Mouse (Mus musculus): ENCODE results near the gene Hoxc9. TPM values are rescaled to one million over a fixed set of nuclear protein-coding genes. Genes with fewer than 3 reads are reported as not detected.

Hoxc9 gene
- polyA plus RNA-seq, 1 experiment, result not detected

DNA sequence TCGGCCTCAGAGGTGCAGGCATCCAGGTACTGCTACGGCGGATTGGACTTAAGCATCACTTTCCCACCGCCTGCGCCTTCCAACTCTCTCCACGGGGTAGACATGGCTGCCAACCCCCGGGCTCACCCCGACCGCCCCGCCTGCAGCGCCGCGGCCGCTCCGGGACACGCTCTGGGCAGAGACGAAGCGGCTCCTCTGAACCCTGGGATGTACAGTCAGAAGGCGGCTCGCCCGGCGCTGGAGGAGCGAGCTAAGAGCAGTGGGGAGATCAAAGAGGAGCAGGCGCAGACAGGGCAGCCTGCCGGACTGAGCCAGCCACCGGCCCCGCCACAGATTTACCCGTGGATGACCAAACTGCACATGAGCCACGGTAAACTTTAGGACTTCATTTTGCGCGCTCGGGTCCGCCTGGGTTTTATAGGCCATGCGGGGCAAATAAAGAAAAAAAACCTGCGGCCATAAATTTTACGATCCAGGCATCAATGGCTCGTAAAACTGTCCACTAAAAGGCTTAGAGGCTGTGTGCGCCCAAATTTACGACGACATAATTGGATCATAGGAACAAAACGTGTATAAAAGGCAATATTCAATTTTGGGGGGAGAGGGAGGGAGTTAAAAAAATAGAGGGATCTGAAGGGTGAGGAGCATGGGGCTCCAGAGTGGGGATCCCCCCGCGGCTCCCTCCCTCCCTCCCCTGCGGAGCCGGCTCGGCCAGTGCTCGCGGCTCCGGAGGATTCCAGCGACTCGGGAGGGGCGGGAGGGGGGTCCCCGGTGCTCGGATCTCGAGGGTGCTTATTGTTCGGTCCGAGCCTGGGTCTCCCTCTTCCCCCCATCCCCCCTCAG lies 38.1 kb downstream of the Hoxc9 start:
- Histone ChIP-seq H3K27ac (ENCODE audit: insufficient read depth, low read depth, low read length) (no peak overlapping the region), H3K4me3 (ENCODE audit: insufficient read depth, low read length) (no peak overlapping the region), H3K4me1 (ENCODE audit: control insufficient read depth, insufficient read depth, low read length) (no peaks in the 10 kb centered on the region)
- TF ChIP-seq POLR2A (IDR thresholded peaks at IDR 0.05; ENCODE audit: borderline replicate concordance, low read depth, low read length) (no peak), CTCF (IDR thresholded peaks at IDR 0.05; ENCODE audit: low read depth, low read length) (no peak)

DNA sequence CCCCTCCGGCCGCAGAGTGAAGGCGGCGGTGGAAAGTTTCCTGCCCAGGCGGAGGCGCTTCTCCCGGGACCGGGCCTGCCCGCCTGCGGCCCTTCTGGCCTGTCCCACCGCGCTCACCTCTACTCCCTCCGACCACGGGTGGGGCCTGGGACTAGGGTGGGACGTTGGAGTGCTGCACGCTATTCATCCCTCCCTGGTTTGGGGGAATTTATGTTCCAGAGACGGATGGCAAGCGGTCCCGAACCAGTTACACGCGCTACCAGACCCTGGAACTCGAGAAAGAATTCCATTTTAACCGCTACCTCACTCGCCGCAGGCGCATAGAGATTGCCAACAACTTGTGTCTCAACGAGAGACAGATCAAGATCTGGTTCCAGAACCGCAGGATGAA lies 38.8 kb downstream of the Hoxc9 start:
- Histone ChIP-seq H3K4me3 (ENCODE audit: insufficient read depth, low read length) (no peak overlapping the region), H3K27ac (ENCODE audit: insufficient read depth, low read depth, low read length) (no peak overlapping the region), H3K4me1 (ENCODE audit: control insufficient read depth, insufficient read depth, low read length) (no peaks in the 10 kb centered on the region)
- no peak for TF ChIP-seq CTCF (IDR thresholded peaks at IDR 0.05; ENCODE audit: low read depth, low read length)
- TF ChIP-seq POLR2A (IDR thresholded peaks at IDR 0.05; ENCODE audit: borderline replicate concordance, low read depth, low read length), result no peak

DNA sequence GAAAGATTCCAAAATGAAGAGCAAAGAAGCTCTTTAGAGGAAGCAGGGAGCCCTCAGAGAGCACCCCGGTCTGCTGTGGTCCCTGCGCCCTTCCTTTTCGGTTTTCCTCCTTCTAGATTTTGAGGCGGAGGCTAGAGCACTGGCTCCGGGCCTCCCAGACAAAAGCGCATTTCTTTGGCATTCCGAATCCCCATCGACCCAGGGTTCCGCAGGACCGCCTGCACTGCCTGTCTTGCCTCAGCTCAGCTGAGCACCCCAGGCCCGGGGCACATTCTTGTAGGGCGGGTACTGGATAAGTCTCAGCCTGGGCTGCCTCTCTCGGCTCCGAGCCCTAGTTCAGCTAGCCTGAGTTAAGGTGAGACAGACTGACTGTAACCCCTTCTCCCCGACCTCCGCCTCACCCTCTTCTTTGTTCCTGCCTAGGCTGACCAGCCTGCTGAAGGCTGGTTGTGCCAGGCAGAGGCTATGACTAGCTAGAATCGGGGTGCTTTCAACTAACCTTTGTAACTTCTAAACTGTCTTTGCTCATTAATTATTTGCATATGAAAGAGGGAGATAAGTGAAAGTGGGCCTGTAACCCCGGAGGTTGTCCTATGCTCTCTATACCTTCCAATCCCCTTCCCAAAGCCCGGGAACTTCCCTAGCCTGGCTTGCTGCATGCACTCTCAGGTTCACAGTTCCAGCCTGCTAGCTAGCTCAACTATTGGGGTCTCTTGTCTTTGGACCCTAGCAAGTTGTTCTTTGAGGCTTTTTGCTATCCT lies 39.3 kb downstream of the Hoxc9 start:
- TF ChIP-seq POLR2A (IDR thresholded peaks at IDR 0.05; ENCODE audit: borderline replicate concordance, low read depth, low read length), result no peak
- no peak for TF ChIP-seq CTCF (IDR thresholded peaks at IDR 0.05; ENCODE audit: low read depth, low read length)
- Histone ChIP-seq H3K27ac (ENCODE audit: insufficient read depth, low read depth, low read length) (no peak overlapping the region), H3K4me1 (ENCODE audit: control insufficient read depth, insufficient read depth, low read length) (no peaks in the 10 kb centered on the region), H3K4me3 (ENCODE audit: insufficient read depth, low read length) (no peak overlapping the region)

DNA sequence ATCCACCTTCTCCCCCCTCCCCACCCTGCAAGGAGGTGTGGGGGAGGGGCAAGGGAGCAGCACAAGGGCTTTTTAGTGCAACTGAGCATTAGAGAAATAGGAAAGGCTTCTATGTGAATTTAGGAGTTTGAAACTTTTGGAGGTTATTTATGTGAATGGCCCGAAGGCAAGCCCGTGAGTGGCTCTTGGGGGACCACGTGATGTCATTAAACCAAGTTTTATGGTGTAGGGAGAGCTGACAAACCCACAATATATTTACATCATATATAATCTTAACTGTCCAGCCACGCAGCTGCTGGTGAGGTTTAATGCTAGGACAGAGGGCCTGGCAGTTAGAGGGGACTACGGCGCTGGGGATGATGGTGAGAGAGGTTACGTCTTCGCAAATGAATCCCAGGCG lies 42.4 kb downstream of the Hoxc9 start, which contains the start of gene Hoxc4:
Hoxc4 (plus strand) TSS at position 299 of the 400 bp plus-strand sequence.
- TF ChIP-seq POLR2A (IDR thresholded peaks at IDR 0.05; ENCODE audit: borderline replicate concordance, low read depth, low read length), result no peak
- no peak for TF ChIP-seq CTCF (IDR thresholded peaks at IDR 0.05; ENCODE audit: low read depth, low read length)

DNA sequence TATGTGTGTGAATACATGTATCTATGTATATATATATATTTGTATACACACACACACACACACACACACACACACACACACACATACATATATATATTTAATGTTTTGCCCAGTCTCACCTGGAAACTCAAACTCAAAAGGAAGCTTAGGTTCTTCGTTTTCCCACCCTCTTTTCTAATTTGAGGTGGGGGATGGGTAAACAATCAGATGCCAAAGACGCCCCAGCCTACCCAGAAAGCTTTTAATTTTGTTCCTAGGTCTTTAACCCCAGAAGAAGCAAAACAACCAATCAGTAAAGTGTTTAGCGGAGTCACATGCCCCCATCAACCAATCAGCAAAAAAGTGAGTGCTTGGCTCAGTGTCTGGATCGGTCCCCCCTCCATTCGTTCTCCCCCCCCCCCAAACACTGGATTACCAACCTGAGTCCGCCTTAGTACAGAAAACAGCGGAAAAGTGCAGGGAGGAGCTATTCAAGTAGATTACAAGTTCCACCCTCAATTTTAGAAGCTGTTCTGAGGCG lies 44.7 kb downstream of the Hoxc9 start:
- no peak for TF ChIP-seq POLR2A (IDR thresholded peaks at IDR 0.05; ENCODE audit: borderline replicate concordance, low read depth, low read length)
- no peak for TF ChIP-seq CTCF (IDR thresholded peaks at IDR 0.05; ENCODE audit: low read depth, low read length)
- no peak overlapping the region for H3K27ac ChIP-seq (ENCODE audit: insufficient read depth, low read depth, low read length)
- H3K4me3 ChIP-seq (ENCODE audit: insufficient read depth, low read length), result no peak overlapping the region
- H3K4me1 ChIP-seq (ENCODE audit: control insufficient read depth, insufficient read depth, low read length), result no peaks in the 10 kb centered on the region

More for the DNA sequence above, 42.4 kb downstream of the Hoxc9 start, which contains the start of gene Hoxc4:
- no peaks in the 10 kb centered on the region for H3K4me1 ChIP-seq (ENCODE audit: control insufficient read depth, insufficient read depth, low read length)
- no peak within 1 kb of the TSS for H3K27ac ChIP-seq (ENCODE audit: insufficient read depth, low read depth, low read length)
- no peak within 1 kb of the TSS for H3K4me3 ChIP-seq (ENCODE audit: insufficient read depth, low read length)

DNA sequence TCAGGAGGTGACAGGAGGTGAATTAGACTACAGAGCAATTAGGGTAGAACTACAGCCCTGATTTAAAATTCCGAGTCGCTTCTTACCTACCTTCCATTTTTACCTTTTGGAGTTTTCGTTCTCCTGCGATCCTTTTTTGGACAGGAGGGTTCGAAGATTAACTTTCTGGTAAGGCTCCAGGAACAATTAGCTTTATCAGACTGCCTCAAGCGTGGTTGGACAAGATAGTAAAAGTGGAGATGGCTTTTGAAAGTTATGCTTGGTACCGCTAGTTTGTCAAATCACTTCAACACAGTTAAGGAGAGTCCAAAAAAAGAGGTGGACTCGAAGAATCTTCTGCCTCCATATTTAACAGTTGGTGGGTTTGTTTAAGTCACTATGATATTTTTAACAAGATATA lies 45.3 kb downstream of the Hoxc9 start:
- TF ChIP-seq POLR2A (IDR thresholded peaks at IDR 0.05; ENCODE audit: borderline replicate concordance, low read depth, low read length), result no peak
- TF ChIP-seq CTCF (IDR thresholded peaks at IDR 0.05; ENCODE audit: low read depth, low read length), result no peak
- no peaks in the 10 kb centered on the region for H3K4me1 ChIP-seq (ENCODE audit: control insufficient read depth, insufficient read depth, low read length)
- H3K4me3 ChIP-seq (ENCODE audit: insufficient read depth, low read length), result no peak overlapping the region
- H3K27ac ChIP-seq (ENCODE audit: insufficient read depth, low read depth, low read length), result no peak overlapping the region

DNA sequence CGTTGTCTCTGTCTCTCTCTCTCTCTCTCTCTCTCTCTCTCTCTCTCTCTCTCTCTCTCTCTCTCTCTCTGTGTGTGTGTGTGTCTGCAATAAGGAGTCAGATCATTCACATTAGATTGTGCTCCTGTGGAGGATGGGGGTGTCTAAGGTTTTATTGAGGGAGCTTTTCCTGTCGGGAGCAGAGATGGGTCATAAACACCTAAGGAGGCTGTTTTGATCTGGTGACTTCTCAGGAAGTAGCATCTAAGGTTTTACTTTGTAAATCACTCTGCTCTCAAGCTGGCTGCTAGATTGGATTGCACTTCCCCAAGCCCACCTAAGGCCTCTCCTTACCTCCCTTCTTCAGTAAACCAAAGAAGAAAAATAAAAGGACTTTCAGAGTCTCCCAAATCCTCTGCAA lies 47.9 kb downstream of the Hoxc9 start:
- Histone ChIP-seq H3K4me3 (ENCODE audit: insufficient read depth, low read length) (no peak overlapping the region), H3K4me1 (ENCODE audit: control insufficient read depth, insufficient read depth, low read length) (no peaks in the 10 kb centered on the region), H3K27ac (ENCODE audit: insufficient read depth, low read depth, low read length) (no peak overlapping the region)
- TF ChIP-seq CTCF (IDR thresholded peaks at IDR 0.05; ENCODE audit: low read depth, low read length) (no peak), POLR2A (IDR thresholded peaks at IDR 0.05; ENCODE audit: borderline replicate concordance, low read depth, low read length) (no peak)

DNA sequence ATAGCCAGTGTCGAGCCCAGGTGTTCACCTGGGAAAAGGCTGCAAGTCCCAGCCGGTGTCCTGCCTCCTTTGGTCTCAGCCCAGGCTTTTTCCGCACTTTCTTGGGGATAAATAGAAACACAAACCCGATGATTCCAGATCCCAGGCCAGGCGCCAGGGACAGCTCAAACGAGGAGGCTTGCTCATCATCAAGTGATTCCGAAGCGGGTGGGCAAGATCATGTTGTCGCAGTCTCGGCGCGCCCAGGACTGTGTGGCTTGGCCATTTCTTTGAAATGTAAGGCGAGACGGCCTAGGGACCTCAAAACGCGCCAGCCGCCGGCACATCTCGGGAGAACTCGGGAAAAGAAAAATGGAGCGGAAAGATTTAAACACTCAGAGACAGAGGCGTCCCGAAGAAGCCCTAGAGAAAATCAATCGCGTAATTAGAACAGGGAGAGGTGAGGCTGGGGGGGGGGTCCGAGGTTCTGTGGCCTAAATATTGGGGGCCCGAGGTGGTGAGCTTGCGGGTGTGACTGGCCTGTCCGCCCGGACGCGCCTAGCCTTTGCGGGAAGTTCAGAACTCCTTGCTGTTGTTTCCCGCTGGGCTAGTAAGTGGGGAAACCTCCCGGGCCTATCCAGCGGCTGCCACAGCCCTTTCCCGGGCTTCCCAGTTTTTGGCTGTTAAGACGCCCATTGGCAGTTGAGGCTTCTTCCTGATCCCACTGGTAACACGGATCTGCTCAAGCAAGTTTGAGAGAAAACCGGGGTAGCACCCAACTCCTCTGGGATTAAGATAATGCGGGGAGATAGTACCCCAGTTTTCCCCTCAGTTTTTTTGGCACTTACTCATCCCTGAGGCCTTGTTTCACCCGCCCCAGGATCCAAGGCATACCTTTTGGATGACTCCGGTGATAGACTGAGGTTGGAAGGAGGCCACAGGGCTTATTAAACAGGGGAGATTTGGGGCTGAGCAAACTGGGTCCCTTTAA lies 51.3 kb downstream of the Hoxc9 start:
- TF ChIP-seq POLR2A (IDR thresholded peaks at IDR 0.05; ENCODE audit: borderline replicate concordance, low read depth, low read length) (no peak), CTCF (IDR thresholded peaks at IDR 0.05; ENCODE audit: low read depth, low read length) (no peak)
- H3K4me1 ChIP-seq (ENCODE audit: control insufficient read depth, insufficient read depth, low read length), result no peaks in the 10 kb centered on the region
- H3K4me3 ChIP-seq (ENCODE audit: insufficient read depth, low read length), result no peak overlapping the region
- H3K27ac ChIP-seq (ENCODE audit: insufficient read depth, low read depth, low read length), result no peak overlapping the region

DNA sequence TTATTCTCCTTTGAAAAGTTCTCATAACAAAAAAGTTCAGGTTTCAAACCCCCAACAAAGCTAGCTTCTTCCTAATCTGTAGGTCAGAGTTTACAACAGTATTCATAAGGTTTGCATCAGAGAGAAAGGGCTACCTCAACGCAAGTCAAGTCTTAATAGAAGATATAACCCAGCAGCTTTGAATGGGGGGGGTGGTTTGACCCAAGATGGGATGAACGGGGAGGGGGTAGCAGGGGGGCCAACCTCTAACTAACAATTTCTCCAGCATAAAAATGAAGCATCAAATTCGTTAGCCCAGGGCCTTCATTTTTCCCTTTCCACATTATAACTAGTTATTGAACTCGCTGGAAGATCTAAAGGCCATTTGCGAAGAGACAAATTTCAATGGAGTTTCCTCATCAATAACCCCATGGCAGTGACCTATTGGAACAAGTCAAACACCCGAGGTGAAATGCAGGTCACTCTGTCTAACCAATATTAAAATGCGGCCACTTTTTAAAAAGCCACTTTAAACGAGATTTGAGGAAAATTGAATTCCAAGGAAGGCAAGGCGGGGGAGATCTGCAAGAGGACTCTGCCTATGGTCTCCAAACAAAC lies 52.8 kb downstream of the Hoxc9 start:
- Histone ChIP-seq H3K4me1 (ENCODE audit: control insufficient read depth, insufficient read depth, low read length) (no peaks in the 10 kb centered on the region), H3K27ac (ENCODE audit: insufficient read depth, low read depth, low read length) (no peak overlapping the region), H3K4me3 (ENCODE audit: insufficient read depth, low read length) (no peak overlapping the region)
- TF ChIP-seq POLR2A (IDR thresholded peaks at IDR 0.05; ENCODE audit: borderline replicate concordance, low read depth, low read length) (no peak), CTCF (IDR thresholded peaks at IDR 0.05; ENCODE audit: low read depth, low read length) (no peak)

Data from bone marrow macrophage, adult 2 months (primary cell).